Mouse (Mus musculus) ES-E14 (cell line): ENCODE data around the gene Otof. TPM values are rescaled to one million over a fixed set of nuclear protein-coding genes. Genes with fewer than 3 reads are reported as not detected.

Experiments
- DNase-seq: peaks from one replicate; pipeline ENCODE4 v3.0.0-alpha.2; 2013; ENCODE audit warnings: low read depth, low spot score
- H3K27ac ChIP-seq: 2 replicates; pipeline ENCODE4 v1.5.1; 2012; ENCODE audit warnings: low read depth, mild to moderate bottlenecking, low read length, moderate library complexity, mixed read lengths; ENCODE audit not compliant: poor library complexity, insufficient read depth, severe bottlenecking
- H3K36me3 ChIP-seq: 2 replicates; pipeline ENCODE4 v1.6.1; 2012; ENCODE audit warnings: mild to moderate bottlenecking, low read length, moderate library complexity, mixed read lengths; ENCODE audit not compliant: control insufficient read depth, poor library complexity, insufficient read depth, severe bottlenecking
- H3K4me1 ChIP-seq, 2 experiments: fragments of 150-350 bp in 1 of 2; sonication (generic) in 1 of 2; 2 replicates each; pipeline ENCODE4 v1.6.1; 2012; ENCODE audit warnings: low read length in 2 of 2, mild to moderate bottlenecking in 1 of 2, mixed read lengths in 1 of 2; ENCODE audit not compliant: control insufficient read depth in 2 of 2, insufficient read depth in 2 of 2, poor library complexity in 1 of 2
- H3K4me3 ChIP-seq, 2 experiments: fragments of 150-350 bp in 1 of 2; sonication (generic) in 1 of 2; 2 replicates each; pipeline ENCODE4 v1.5.1; 2012; ENCODE audit warnings: low read length in 2 of 2, low read depth in 1 of 2, mild to moderate bottlenecking in 1 of 2, mixed read lengths in 1 of 2; ENCODE audit not compliant: insufficient read depth in 1 of 2, poor library complexity in 1 of 2, severe bottlenecking in 1 of 2
- H3K9ac ChIP-seq: 2 replicates; pipeline ENCODE4 v1.6.1; 2012; ENCODE audit warnings: low read depth, mild to moderate bottlenecking, low read length, mixed read lengths; ENCODE audit not compliant: poor library complexity, insufficient read depth, severe bottlenecking
- H3K9me3 ChIP-seq: fragments of 150-350 bp; sonication (generic); 2 replicates; pipeline ENCODE4 v1.6.1; 2012; ENCODE audit warnings: low read depth, mild to moderate bottlenecking, low read length; ENCODE audit not compliant: control insufficient read depth, insufficient read depth
- CHD2 ChIP-seq: IDR thresholded peaks from 2 replicates; pipeline ENCODE4 v1.6.1; 2014; ENCODE audit warnings: mild to moderate bottlenecking, low read depth, low read length, inconsistent platforms
- HCFC1 ChIP-seq: IDR thresholded peaks from 2 replicates; pipeline ENCODE4 v1.6.1; 2012; ENCODE audit warnings: low read length, inconsistent platforms, borderline replicate concordance; ENCODE audit not compliant: insufficient read depth
- MAFK ChIP-seq: IDR thresholded peaks from 2 replicates; pipeline ENCODE4 v1.6.1; 2014; ENCODE audit warnings: mild to moderate bottlenecking, low read depth, low read length, inconsistent platforms; ENCODE audit not compliant: insufficient read depth
- ZC3H11A ChIP-seq: IDR thresholded peaks from 2 replicates; pipeline ENCODE4 v1.6.1; 2012; ENCODE audit warnings: low read depth, mild to moderate bottlenecking, inconsistent platforms, low read length, borderline replicate concordance
- ZNF384 ChIP-seq: IDR thresholded peaks from 2 replicates; pipeline ENCODE4 v1.6.1; 2012; ENCODE audit warnings: low read depth, low read length, inconsistent platforms
- in situ Hi-C, 2 experiments: fragments of 600-800 bp; cut with MboI; formaldehyde crosslinking; loops; one replicate each; pipeline ENCODE4 v1.15.1; 2025; ENCODE audit warnings: low sequenced_read_pairs in 2 of 2, inconsistent platforms in 1 of 2; ENCODE audit not compliant: unreplicated experiment in 2 of 2
- total RNA-seq: library from RNA; depleted of rRNA; stranded (reverse); fragments of 300-350 nt; gene quantifications from 2 replicates; pipeline ENCODE4 v1.2.3, GENCODE M21; 2012

The Otof gene
- total RNA-seq, 1 experiment: 0.18 TPM

- DNase-seq: no peak
- H3K36me3 ChIP-seq: no peaks in the 10 kb centered on the region
- TF ChIP-seq MAFK (no peak), CHD2 (no peak), ZC3H11A (no peak), HCFC1 (no peak), ZNF384 (no peak)
- in situ Hi-C loops: no loop called here
- H3K27ac ChIP-seq: no peak overlapping the region
- no peak overlapping the region for H3K9ac ChIP-seq
- no peaks in the 10 kb centered on the region for H3K9me3 ChIP-seq
- no peak overlapping the region for H3K4me3 ChIP-seq
- no peaks in the 10 kb centered on the region for H3K4me1 ChIP-seq
Measured at GRCm38 (mm10) chr5:30387726-30388125, 74.0 kb downstream of the Otof start.

DNA sequence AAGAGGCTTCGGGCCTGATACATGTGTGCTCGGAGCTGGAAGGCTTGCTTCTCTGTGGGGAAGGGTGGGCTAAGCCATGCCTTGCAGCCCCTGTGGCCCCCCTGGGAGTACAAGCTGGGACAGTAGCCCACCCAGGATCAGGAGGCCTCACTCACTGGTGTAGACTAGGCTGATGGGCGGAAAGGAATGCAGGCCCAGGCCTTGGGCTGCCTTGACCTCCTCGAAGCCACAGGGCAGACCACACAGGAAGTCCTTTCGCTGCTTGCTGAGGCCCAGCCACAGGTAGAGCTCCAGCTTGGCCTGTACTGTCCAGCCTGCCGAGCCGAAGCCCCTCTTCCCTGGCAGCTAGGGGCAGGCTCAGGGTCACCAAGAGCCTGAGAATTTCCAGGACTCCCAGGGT lies 78.9 kb downstream of the Otof start:
- TF ChIP-seq ZC3H11A (no peak), CHD2 (no peak), ZNF384 (no peak)
- Histone ChIP-seq H3K36me3 (no peaks in the 10 kb centered on the region), H3K4me1 (no peaks in the 10 kb centered on the region), H3K4me3 (no peak overlapping the region), H3K9ac (no peak overlapping the region), H3K9me3 (no peaks in the 10 kb centered on the region), H3K27ac (no peak overlapping the region)
- DNase-seq: no peak
- in situ Hi-C loops: no loop called here

DNA sequence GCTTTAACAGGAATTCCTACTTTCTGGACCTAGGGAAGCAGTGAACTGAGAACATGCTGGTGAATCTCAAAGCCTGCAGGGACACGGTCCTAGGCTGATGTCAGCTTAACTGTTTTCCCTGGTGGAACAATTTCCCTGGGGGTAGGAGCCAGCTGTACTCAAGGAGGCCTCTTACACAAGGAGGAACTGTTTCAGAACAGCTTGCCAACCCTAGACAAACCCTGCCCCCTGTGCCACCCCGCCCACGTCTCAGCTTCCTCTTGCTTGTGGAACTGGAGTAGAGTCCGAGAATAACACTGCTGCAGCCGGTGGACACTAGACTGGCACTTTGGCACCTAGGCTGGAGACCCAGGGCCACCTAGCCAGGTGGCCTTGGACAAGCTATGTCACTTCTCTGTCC lies 92.3 kb downstream of the Otof start:
- no peak for TF ChIP-seq MAFK
- TF ChIP-seq ZC3H11A: no peak
- no peak for TF ChIP-seq HCFC1
- no peak for TF ChIP-seq ZNF384
- TF ChIP-seq CHD2: no peak
- H3K4me3 ChIP-seq: no peak overlapping the region
- no peaks in the 10 kb centered on the region for H3K4me1 ChIP-seq
- H3K36me3 ChIP-seq: no peaks in the 10 kb centered on the region
- in situ Hi-C loops: no loop called here
- H3K9me3 ChIP-seq: no peaks in the 10 kb centered on the region
- no peak for DNase-seq
- H3K9ac ChIP-seq: no peak overlapping the region
- H3K27ac ChIP-seq: no peak overlapping the region

DNA sequence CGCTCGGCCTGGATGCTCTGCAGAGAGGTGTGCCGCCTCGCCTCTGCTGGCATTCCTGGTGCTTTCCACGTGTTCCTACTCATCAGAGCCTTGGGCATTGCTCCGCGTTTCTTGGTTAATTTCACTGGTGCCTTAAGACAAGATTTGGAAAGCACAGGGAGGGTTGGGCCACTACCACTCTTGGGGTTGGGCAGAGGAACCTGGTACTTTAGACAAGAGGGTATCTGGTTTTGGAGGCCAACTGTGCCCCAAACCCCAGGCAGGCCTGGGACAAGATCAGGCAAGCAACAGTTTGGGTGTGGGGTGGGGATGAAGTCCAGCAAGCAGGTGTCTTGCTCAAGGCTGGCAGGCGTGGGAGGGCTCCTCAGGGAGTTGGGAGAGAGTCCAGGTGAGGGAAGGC lies 94.3 kb downstream of the Otof start:
- in situ Hi-C loops: no loop called here
- no peaks in the 10 kb centered on the region for H3K9me3 ChIP-seq
- H3K4me3 ChIP-seq: no peak overlapping the region
- H3K36me3 ChIP-seq: no peaks in the 10 kb centered on the region
- TF ChIP-seq MAFK (no peak), ZC3H11A (no peak), HCFC1 (no peak), ZNF384 (no peak), CHD2 (no peak)
- no peak for DNase-seq
- no peak overlapping the region for H3K27ac ChIP-seq
- H3K4me1 ChIP-seq: no peaks in the 10 kb centered on the region
- no peak overlapping the region for H3K9ac ChIP-seq

DNA sequence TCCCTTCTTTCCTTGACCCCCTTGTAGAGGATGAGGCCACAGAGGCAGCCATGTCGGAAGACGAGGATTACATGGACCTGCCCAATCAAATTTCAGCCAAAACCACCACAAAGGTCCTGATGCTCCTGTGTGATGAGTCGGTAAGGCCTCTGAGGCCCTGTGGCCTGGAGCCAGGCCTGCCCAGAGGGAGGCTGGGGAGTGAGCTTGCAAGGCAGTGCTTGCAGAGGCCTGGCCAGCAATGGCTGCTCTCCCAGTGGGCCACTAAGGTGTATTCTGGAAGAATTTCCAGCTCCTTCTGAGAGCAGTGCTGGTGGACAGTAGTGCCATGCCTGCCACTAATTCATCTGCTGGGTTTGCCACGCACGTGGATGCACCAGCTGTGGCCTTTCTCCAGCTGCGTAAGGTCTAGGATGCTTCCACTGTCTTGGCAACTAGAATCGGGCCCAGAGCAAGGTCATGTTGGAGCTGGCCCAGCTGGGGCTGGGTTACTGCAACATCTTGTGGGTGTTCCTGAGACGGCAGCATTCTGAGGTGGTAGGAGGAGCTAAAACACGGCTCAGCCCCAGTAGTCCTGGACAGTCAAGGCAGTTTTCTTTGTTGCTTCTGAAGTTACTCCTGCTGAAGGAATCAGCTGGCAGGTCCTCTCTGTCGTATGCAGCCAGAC lies 103.2 kb downstream of the Otof start:
- in situ Hi-C loops: no loop called here
- Histone ChIP-seq H3K4me3 (no peak overlapping the region), H3K9me3 (no peaks in the 10 kb centered on the region), H3K27ac (no peak overlapping the region), H3K9ac (no peak overlapping the region), H3K4me1 (no peaks in the 10 kb centered on the region), H3K36me3 (no peaks in the 10 kb centered on the region)
- no peak for TF ChIP-seq ZNF384
- TF ChIP-seq ZC3H11A: no peak
- no peak for TF ChIP-seq CHD2
- no peak for TF ChIP-seq HCFC1
- no peak for TF ChIP-seq MAFK
- DNase-seq: no peak
